Mouse (Mus musculus): Measurements from ENCODE around the gene Cyb561d2. TPM values are rescaled to one million over a fixed set of nuclear protein-coding genes. Genes with fewer than 3 reads are reported as not detected.
"Not testable (repeated sequence)": the region's sequence is repeated elsewhere in the genome, so short reads cannot be mapped to it uniquely, and the experiment has no call there.

The Cyb561d2 gene
- polyA plus RNA-seq, 1 experiment from 2014 or later: 45.7 TPM

GRCm38 (mm10) chr9:107568331-107569261 is 26.6 kb upstream of the Cyb561d2 start:
- peak overlapping the region; percentile 94 for H3K4me3 ChIP-seq
- no peaks in the 10 kb centered on the region for H3K27me3 ChIP-seq (replicated peaks)
- H3K4me2 ChIP-seq: peak overlapping the region; percentile 84
- H3K27ac ChIP-seq: peak overlapping the region; percentile 89
- peak; percentile 89 for ATAC-seq (replicated peaks)
- no peaks in the 10 kb centered on the region for H3K9me3 ChIP-seq
- peak overlapping the region; percentile 88 for H3K9ac ChIP-seq
- H3K4me1 ChIP-seq: peaks cover 57% of the 10 kb centered on the region
- H3K36me3 ChIP-seq (replicated peaks): peaks cover 33% of the 10 kb centered on the region
- WGBS: under 1% methylated on average over 41 of the region's 41 CpGs

- Histone ChIP-seq H3K9me3 (no peaks in the 10 kb centered on the region), H3K27ac (peak within 1 kb of the TSS; percentile 89), H3K36me3 (replicated peaks) (peaks cover 32% of the 10 kb centered on the region), H3K4me3 (peak within 1 kb of the TSS; percentile 94), H3K27me3 (replicated peaks) (no peaks in the 10 kb centered on the region), H3K4me2 (peak within 1 kb of the TSS; percentile 84), H3K9ac (peak within 1 kb of the TSS; percentile 88), H3K4me1 (peaks cover 59% of the 10 kb centered on the region)
- ATAC-seq (replicated peaks): no peak
- 4% methylated on average over 18 of the region's 18 CpGs for WGBS
Measured at GRCm38 (mm10) chr9:107567702-107568319, 25.8 kb upstream of the Cyb561d2 start, which contains the start of gene Hyal2. Gene Hyal2, plus strand, starts transcription at chr9:107567945.

DNA sequence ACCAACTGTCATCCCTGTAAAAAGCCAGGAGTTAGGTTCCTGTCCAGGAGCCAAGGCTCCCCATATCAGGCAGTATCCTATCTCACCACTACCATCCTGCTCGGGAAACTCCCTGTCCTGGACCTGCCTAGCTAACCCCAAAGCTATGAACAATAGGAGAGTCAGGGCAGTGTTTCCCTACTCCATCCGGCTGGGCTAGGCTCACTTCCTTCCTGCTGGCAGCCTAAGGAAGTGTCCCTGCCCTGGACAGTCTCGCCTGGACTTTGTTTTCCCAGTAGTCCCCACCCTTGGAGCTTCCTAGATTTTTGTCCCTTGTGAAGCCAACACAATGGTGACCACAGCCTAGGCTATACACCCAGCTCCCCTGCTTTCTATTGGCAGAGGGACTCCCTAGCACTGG is 24.9 kb upstream of the Cyb561d2 start:
- Histone ChIP-seq H3K4me1 (peaks cover 62% of the 10 kb centered on the region), H3K36me3 (replicated peaks) (peaks cover 24% of the 10 kb centered on the region), H3K9me3 (no peaks in the 10 kb centered on the region), H3K4me3 (no peak overlapping the region), H3K4me2 (no peak overlapping the region), H3K27me3 (replicated peaks) (no peaks in the 10 kb centered on the region), H3K27ac (no peak overlapping the region), H3K9ac (no peak overlapping the region)
- 61% methylated on average over 3 of the region's 3 CpGs for WGBS
- ATAC-seq (replicated peaks): no peak

- Histone ChIP-seq H3K4me3 (no peak overlapping the region), H3K9ac (no peak overlapping the region), H3K4me1 (peaks cover 55% of the 10 kb centered on the region), H3K36me3 (replicated peaks) (peaks cover 25% of the 10 kb centered on the region; the same call in 1 of the 2 replicates), H3K27me3 (replicated peaks) (no peaks in the 10 kb centered on the region), H3K27ac (no peak overlapping the region), H3K9me3 (no peaks in the 10 kb centered on the region), H3K4me2 (no peak overlapping the region)
- WGBS: 59% methylated on average over 15 of the region's 15 CpGs
- no peak for ATAC-seq (replicated peaks)
Measured at GRCm38 (mm10) chr9:107566041-107566709, 24.2 kb upstream of the Cyb561d2 start.

- H3K27me3 ChIP-seq (replicated peaks); H3K9ac ChIP-seq; H3K4me3 ChIP-seq; H3K9me3 ChIP-seq; H3K27ac ChIP-seq; ATAC-seq (replicated peaks): not testable (repeated sequence)
- peaks cover 49% of the 10 kb centered on the region for H3K4me1 ChIP-seq
- H3K4me2 ChIP-seq: peak overlapping the region; percentile 12
- 55% methylated on average over 5 of the region's 5 CpGs for WGBS
- peaks cover 21% of the 10 kb centered on the region; the same call in 1 of the 2 replicates for H3K36me3 ChIP-seq (replicated peaks)
Measured at GRCm38 (mm10) chr9:107565556-107565955, 23.6 kb upstream of the Cyb561d2 start.

- under 1% methylated on average over 46 of the region's 46 CpGs for WGBS
- peaks cover 36% of the 10 kb centered on the region for H3K4me1 ChIP-seq
- peak within 1 kb of the TSS; percentile 91 for H3K9ac ChIP-seq
- H3K27ac ChIP-seq: peak within 1 kb of the TSS; percentile 79
- ATAC-seq (replicated peaks): peak; percentile 94
- H3K9me3 ChIP-seq: no peaks in the 10 kb centered on the region
- peak within 1 kb of the TSS; percentile 95 for H3K4me3 ChIP-seq
- peaks cover 41% of the 10 kb centered on the region for H3K36me3 ChIP-seq (replicated peaks)
- H3K27me3 ChIP-seq (replicated peaks): no peaks in the 10 kb centered on the region
- H3K4me2 ChIP-seq: peak within 1 kb of the TSS; percentile 73
Measured at GRCm38 (mm10) chr9:107563029-107563581, 21.1 kb upstream of the Cyb561d2 start, which contains the start of gene Tusc2. Gene Tusc2, plus strand, starts transcription at chr9:107563255.

DNA sequence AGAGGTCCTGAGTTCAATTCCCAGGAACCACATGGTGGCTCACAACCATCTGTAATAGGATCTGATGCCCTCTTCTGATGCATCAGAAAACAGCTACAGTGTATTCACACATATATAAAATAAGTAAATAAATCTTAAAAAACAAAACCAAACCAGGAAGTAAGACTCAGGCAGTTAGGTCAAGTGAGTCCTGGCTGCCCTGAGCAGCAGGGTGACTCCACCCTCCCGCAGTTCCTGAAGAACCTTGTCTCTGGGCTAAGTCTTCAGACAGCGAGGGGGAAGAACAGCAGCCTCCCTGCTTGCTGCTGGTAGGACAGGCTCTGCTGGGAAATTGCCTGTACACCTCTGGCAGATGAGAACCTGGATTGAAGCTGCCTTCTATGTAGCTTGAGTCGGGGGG is 14.4 kb upstream of the Cyb561d2 start:
- Histone ChIP-seq H3K4me2 (peak overlapping the region; percentile 89), H3K9me3 (no peaks in the 10 kb centered on the region), H3K4me3 (no peak overlapping the region), H3K27me3 (replicated peaks) (peaks cover 20% of the 10 kb centered on the region), H3K9ac (no peak overlapping the region), H3K36me3 (replicated peaks) (peaks cover 35% of the 10 kb centered on the region), H3K4me1 (peaks cover 40% of the 10 kb centered on the region), H3K27ac (no peak overlapping the region)
- no peak for ATAC-seq (replicated peaks)
- 80% methylated on average over 3 of the region's 3 CpGs for WGBS

DNA sequence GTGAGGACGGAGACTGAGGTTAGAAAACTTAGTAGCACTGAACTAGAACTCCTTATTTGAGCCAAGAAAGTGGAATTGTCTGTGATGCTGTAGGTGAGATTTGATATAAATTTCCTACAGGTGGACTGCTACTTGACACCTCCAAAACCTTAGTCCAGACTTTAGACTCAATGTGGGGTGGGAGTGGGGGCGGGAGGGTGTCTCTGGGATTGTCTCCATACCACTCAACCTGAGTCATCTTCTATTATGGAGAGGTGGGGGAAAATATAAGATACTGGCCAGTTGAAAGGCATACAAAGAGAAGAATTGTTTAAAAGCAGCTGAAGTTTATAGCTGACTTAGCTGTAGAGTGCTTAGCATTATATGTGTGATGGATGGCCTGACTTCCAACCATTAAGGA is 13.7 kb upstream of the Cyb561d2 start:
- no peak for ATAC-seq (replicated peaks)
- peak overlapping the region; percentile 53 for H3K4me3 ChIP-seq
- peaks cover 26% of the 10 kb centered on the region for H3K27me3 ChIP-seq (replicated peaks)
- H3K27ac ChIP-seq: 0 out of 2 replicates have a peak overlapping the region, but pooled peaks have one; percentile 81
- peak overlapping the region; percentile 89 for H3K4me2 ChIP-seq
- WGBS: 41% methylated on average over 2 of the region's 2 CpGs
- peaks cover 32% of the 10 kb centered on the region for H3K36me3 ChIP-seq (replicated peaks)
- H3K9me3 ChIP-seq: no peaks in the 10 kb centered on the region
- peak overlapping the region; percentile 59 for H3K9ac ChIP-seq
- peaks cover 45% of the 10 kb centered on the region for H3K4me1 ChIP-seq

DNA sequence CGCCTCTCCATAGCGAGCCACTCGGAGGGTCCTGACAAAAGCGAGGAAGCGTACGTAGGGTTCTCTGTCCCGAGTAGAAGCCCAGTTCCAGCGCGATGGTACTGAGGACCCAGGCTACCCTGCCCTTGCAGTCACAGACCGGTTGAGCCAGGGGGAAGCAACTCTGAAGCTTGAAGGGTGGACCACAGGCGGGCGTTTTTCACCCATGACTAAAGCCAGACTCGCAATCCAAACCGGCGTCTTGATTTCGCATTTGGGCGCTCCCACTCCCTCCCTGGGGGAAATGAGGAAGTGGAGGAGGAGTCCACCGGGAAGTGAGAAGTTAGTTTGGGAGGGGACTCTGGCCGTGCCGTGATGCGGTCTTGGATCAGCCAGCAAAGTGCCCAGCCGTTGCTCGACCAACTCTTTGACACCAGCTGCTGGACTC is 13.1 kb upstream of the Cyb561d2 start:
- Histone ChIP-seq H3K36me3 (replicated peaks) (peaks cover 29% of the 10 kb centered on the region), H3K27me3 (replicated peaks) (peaks cover 33% of the 10 kb centered on the region), H3K9me3 (no peaks in the 10 kb centered on the region), H3K4me1 (peaks cover 45% of the 10 kb centered on the region), H3K9ac (peak overlapping the region; percentile 59), H3K27ac (peak overlapping the region; percentile 81), H3K4me2 (peak overlapping the region; percentile 89), H3K4me3 (peak overlapping the region; percentile 53)
- WGBS: under 1% methylated on average over 23 of the region's 23 CpGs
- ATAC-seq (replicated peaks): peak; percentile 37

DNA sequence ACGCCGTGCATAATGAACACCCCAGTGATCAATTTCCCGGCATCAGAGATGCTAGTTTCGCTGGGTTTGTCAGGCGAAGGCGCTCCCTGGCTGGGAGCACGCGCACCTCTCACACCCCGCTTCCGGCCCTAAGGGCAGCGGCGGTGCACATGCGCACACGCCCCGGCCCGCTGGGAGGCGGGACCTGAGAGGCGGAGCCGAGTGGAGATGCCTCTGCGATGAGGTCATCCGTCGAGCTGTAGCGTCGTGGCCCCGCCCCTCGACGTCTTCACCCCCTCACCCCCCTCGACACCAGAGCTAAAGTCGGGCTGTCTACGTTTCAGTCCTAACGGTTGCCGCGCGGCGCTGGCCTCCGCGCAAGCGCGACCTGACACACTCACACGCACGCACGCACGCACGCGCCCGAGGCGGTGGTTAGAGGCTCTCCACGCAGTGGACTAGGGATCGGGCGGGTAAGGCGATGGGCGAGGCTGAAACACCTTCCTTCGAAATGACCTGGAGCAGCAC is 12.4 kb upstream of the Cyb561d2 start:
- peak overlapping the region; percentile 53 for H3K4me3 ChIP-seq
- H3K27me3 ChIP-seq (replicated peaks): peaks cover 39% of the 10 kb centered on the region
- peaks cover 24% of the 10 kb centered on the region for H3K36me3 ChIP-seq (replicated peaks)
- no peaks in the 10 kb centered on the region for H3K9me3 ChIP-seq
- H3K4me2 ChIP-seq: peak overlapping the region; percentile 89
- ATAC-seq (replicated peaks): peak; percentile 95
- WGBS: under 1% methylated on average over 53 of the region's 53 CpGs
- H3K27ac ChIP-seq: peak overlapping the region; percentile 81
- H3K9ac ChIP-seq: peak overlapping the region; percentile 59
- peaks cover 45% of the 10 kb centered on the region for H3K4me1 ChIP-seq

DNA sequence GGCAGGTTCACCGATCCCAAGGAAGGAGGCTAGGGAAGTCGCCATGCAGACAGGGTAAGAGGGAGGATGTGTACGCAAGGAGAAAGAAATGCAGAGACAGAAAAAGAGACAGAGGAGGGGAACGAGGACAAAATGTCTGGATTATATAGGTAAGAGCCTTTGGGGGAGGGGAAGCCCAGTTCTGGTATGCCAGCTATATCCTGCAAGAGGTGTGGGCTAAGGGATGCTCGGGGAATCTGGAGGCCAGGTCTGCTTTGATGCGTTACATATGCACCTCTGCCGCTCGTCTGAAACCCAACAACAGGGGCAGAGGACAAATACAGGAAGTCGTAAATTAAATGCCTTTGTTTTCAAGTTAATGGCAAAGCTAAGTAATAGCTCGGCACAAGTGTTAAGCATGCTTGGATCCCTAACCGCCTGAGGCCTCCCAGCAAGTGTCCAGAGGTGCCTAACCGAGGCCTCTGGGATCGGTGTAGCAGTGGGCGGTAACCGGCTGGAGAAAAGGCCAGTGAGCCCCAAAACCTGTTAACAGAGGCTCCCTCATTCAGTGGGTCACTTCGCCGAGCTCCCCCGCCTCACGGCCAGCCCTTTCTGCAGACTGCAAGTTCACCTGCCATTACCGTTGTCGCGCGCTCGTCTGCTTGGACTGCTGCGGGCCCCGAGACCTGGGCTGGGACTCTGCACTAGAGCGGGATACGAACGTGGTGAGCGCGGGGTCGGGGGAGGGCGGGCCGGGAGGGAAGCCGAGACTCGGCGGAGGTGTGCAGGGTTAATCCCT is 11.7 kb upstream of the Cyb561d2 start:
- H3K4me3 ChIP-seq: peak overlapping the region; percentile 53
- peaks cover 46% of the 10 kb centered on the region for H3K27me3 ChIP-seq (replicated peaks)
- peak overlapping the region; percentile 81 for H3K27ac ChIP-seq
- ATAC-seq (replicated peaks): peak; percentile 82
- 8% methylated on average over 37 of the region's 37 CpGs for WGBS
- H3K4me2 ChIP-seq: peak overlapping the region; percentile 89
- H3K4me1 ChIP-seq: peaks cover 45% of the 10 kb centered on the region
- no peaks in the 10 kb centered on the region for H3K9me3 ChIP-seq
- H3K36me3 ChIP-seq (replicated peaks): peaks cover 18% of the 10 kb centered on the region
- peak overlapping the region; percentile 59 for H3K9ac ChIP-seq
